Mouse (Mus musculus): ENCODE data around the gene Dip2c. TPM values are rescaled to one million over a fixed set of nuclear protein-coding genes. Genes with fewer than 3 reads are reported as not detected.

The Dip2c gene
- polyA plus RNA-seq, 1 experiment from 2014 or later: 12.3 TPM

- Histone ChIP-seq H3K4me3 (replicated peaks; ENCODE audit: low read length) (no peak overlapping the region), H3K9ac (replicated peaks; ENCODE audit: low read depth, low read length) (no peak overlapping the region), H3K27ac (ENCODE audit: low read length) (no peak overlapping the region), H3K9me3 (ENCODE audit: control insufficient read depth, low read length) (0 out of 2 replicates have a peak, but pooled peaks cover 2% of the 10 kb centered on the region), H3K4me1 (replicated peaks; ENCODE audit: control insufficient read depth, insufficient read depth, low read length) (no peaks in the 10 kb centered on the region), H3K27me3 (replicated peaks; ENCODE audit: control insufficient read depth, insufficient read depth, low read length) (no peaks in the 10 kb centered on the region), H3K4me2 (ENCODE audit: low read length) (no peak overlapping the region), H3K36me3 (ENCODE audit: control insufficient read depth, insufficient read depth) (no peaks in the 10 kb centered on the region)
- ATAC-seq: no peak
- WGBS: 100% methylated on average over 1 of the region's 1 CpGs
Observed at GRCm38 (mm10) chr13:9674126-9674525, 397.8 kb downstream of the Dip2c start.

GRCm38 (mm10) chr13:9681492-9681891 is 405.2 kb downstream of the Dip2c start:
- Histone ChIP-seq H3K36me3 (ENCODE audit: control insufficient read depth, insufficient read depth) (peaks cover 20% of the 10 kb centered on the region), H3K4me2 (ENCODE audit: low read length) (no peak overlapping the region), H3K9ac (replicated peaks; ENCODE audit: low read depth, low read length) (no peak overlapping the region), H3K27me3 (replicated peaks; ENCODE audit: control insufficient read depth, insufficient read depth, low read length) (no peaks in the 10 kb centered on the region), H3K27ac (ENCODE audit: low read length) (no peak overlapping the region), H3K4me1 (replicated peaks; ENCODE audit: control insufficient read depth, insufficient read depth, low read length) (no peaks in the 10 kb centered on the region), H3K9me3 (ENCODE audit: control insufficient read depth, low read length) (no peaks in the 10 kb centered on the region), H3K4me3 (replicated peaks; ENCODE audit: low read length) (no peak overlapping the region)
- no peak for ATAC-seq
- WGBS: 100% methylated on average over 3 of the region's 3 CpGs

GRCm38 (mm10) chr13:9683280-9683679 is 407.0 kb downstream of the Dip2c start:
- 88% methylated on average over 4 of the region's 4 CpGs for WGBS
- H3K4me2 ChIP-seq (ENCODE audit: low read length): no peak overlapping the region
- H3K4me1 ChIP-seq (replicated peaks; ENCODE audit: control insufficient read depth, insufficient read depth, low read length): no peaks in the 10 kb centered on the region
- ATAC-seq: 0 out of 2 replicates have a peak, but pooled peaks have one; percentile 16
- H3K4me3 ChIP-seq (replicated peaks; ENCODE audit: low read length): no peak overlapping the region
- H3K27me3 ChIP-seq (replicated peaks; ENCODE audit: control insufficient read depth, insufficient read depth, low read length): no peaks in the 10 kb centered on the region
- H3K36me3 ChIP-seq (ENCODE audit: control insufficient read depth, insufficient read depth): peaks cover 28% of the 10 kb centered on the region
- H3K9me3 ChIP-seq (ENCODE audit: control insufficient read depth, low read length): no peaks in the 10 kb centered on the region
- no peak overlapping the region for H3K27ac ChIP-seq (ENCODE audit: low read length)
- H3K9ac ChIP-seq (replicated peaks; ENCODE audit: low read depth, low read length): no peak overlapping the region

- 87% methylated on average over 11 of the region's 11 CpGs for WGBS
- Histone ChIP-seq H3K9ac (replicated peaks; ENCODE audit: low read depth, low read length) (no peak overlapping the region), H3K36me3 (ENCODE audit: control insufficient read depth, insufficient read depth) (peaks cover 35% of the 10 kb centered on the region), H3K4me3 (replicated peaks; ENCODE audit: low read length) (no peak overlapping the region), H3K4me2 (ENCODE audit: low read length) (no peak overlapping the region), H3K27me3 (replicated peaks; ENCODE audit: control insufficient read depth, insufficient read depth, low read length) (no peaks in the 10 kb centered on the region), H3K4me1 (replicated peaks; ENCODE audit: control insufficient read depth, insufficient read depth, low read length) (no peaks in the 10 kb centered on the region), H3K9me3 (ENCODE audit: control insufficient read depth, low read length) (no peaks in the 10 kb centered on the region), H3K27ac (ENCODE audit: low read length) (no peak overlapping the region)
- ATAC-seq: peak; percentile 34; the same call in 1 of the 2 replicates
Observed at GRCm38 (mm10) chr13:9684153-9684923, 408.0 kb downstream of the Dip2c start.

- Histone ChIP-seq H3K9me3 (ENCODE audit: control insufficient read depth, low read length) (no peaks in the 10 kb centered on the region), H3K36me3 (ENCODE audit: control insufficient read depth, insufficient read depth) (peaks cover 52% of the 10 kb centered on the region), H3K4me3 (replicated peaks; ENCODE audit: low read length) (no peak overlapping the region), H3K4me1 (replicated peaks; ENCODE audit: control insufficient read depth, insufficient read depth, low read length) (no peaks in the 10 kb centered on the region), H3K4me2 (ENCODE audit: low read length) (no peak overlapping the region), H3K27ac (ENCODE audit: low read length) (no peak overlapping the region), H3K9ac (replicated peaks; ENCODE audit: low read depth, low read length) (no peak overlapping the region), H3K27me3 (replicated peaks; ENCODE audit: control insufficient read depth, insufficient read depth, low read length) (no peaks in the 10 kb centered on the region)
- WGBS: 94% methylated on average over 7 of the region's 7 CpGs
- ATAC-seq: no peak
Observed at GRCm38 (mm10) chr13:9686261-9686660, 409.9 kb downstream of the Dip2c start.

- no peaks in the 10 kb centered on the region for H3K27me3 ChIP-seq (replicated peaks; ENCODE audit: control insufficient read depth, insufficient read depth, low read length)
- H3K4me3 ChIP-seq (replicated peaks; ENCODE audit: low read length): no peak overlapping the region
- H3K4me1 ChIP-seq (replicated peaks; ENCODE audit: control insufficient read depth, insufficient read depth, low read length): no peaks in the 10 kb centered on the region
- H3K27ac ChIP-seq (ENCODE audit: low read length): no peak overlapping the region
- WGBS: 83% methylated on average over 11 of the region's 11 CpGs
- H3K9ac ChIP-seq (replicated peaks; ENCODE audit: low read depth, low read length): no peak overlapping the region
- ATAC-seq: 0 out of 2 replicates have a peak, but pooled peaks have one; percentile 21
- H3K4me2 ChIP-seq (ENCODE audit: low read length): no peak overlapping the region
- H3K9me3 ChIP-seq (ENCODE audit: control insufficient read depth, low read length): no peaks in the 10 kb centered on the region
- H3K36me3 ChIP-seq (ENCODE audit: control insufficient read depth, insufficient read depth): peaks cover 54% of the 10 kb centered on the region
Observed at GRCm38 (mm10) chr13:9686765-9687164, 410.4 kb downstream of the Dip2c start.

GRCm38 (mm10) chr13:9689366-9689765 is 413.0 kb downstream of the Dip2c start:
- Histone ChIP-seq H3K9me3 (ENCODE audit: control insufficient read depth, low read length) (no peaks in the 10 kb centered on the region), H3K4me1 (replicated peaks; ENCODE audit: control insufficient read depth, insufficient read depth, low read length) (no peaks in the 10 kb centered on the region), H3K4me2 (ENCODE audit: low read length) (no peak overlapping the region), H3K4me3 (replicated peaks; ENCODE audit: low read length) (no peak overlapping the region), H3K9ac (replicated peaks; ENCODE audit: low read depth, low read length) (no peak overlapping the region), H3K27ac (ENCODE audit: low read length) (no peak overlapping the region), H3K36me3 (ENCODE audit: control insufficient read depth, insufficient read depth) (peaks cover 47% of the 10 kb centered on the region), H3K27me3 (replicated peaks; ENCODE audit: control insufficient read depth, insufficient read depth, low read length) (no peaks in the 10 kb centered on the region)
- ATAC-seq: no peak
- WGBS: 92% methylated on average over 16 of the region's 16 CpGs

GRCm38 (mm10) chr13:9692876-9693275 is 416.5 kb downstream of the Dip2c start:
- H3K27ac ChIP-seq (ENCODE audit: low read length): no peak overlapping the region
- peaks cover 43% of the 10 kb centered on the region for H3K36me3 ChIP-seq (ENCODE audit: control insufficient read depth, insufficient read depth)
- H3K4me3 ChIP-seq (replicated peaks; ENCODE audit: low read length): no peak overlapping the region
- H3K4me1 ChIP-seq (replicated peaks; ENCODE audit: control insufficient read depth, insufficient read depth, low read length): no peaks in the 10 kb centered on the region
- H3K9ac ChIP-seq (replicated peaks; ENCODE audit: low read depth, low read length): no peak overlapping the region
- H3K9me3 ChIP-seq (ENCODE audit: control insufficient read depth, low read length): no peaks in the 10 kb centered on the region
- WGBS: 95% methylated on average over 3 of the region's 3 CpGs
- H3K27me3 ChIP-seq (replicated peaks; ENCODE audit: control insufficient read depth, insufficient read depth, low read length): no peaks in the 10 kb centered on the region
- no peak for ATAC-seq
- H3K4me2 ChIP-seq (ENCODE audit: low read length): no peak overlapping the region

GRCm38 (mm10) chr13:9694651-9695050 is 418.3 kb downstream of the Dip2c start:
- Histone ChIP-seq H3K27me3 (replicated peaks; ENCODE audit: control insufficient read depth, insufficient read depth, low read length) (no peaks in the 10 kb centered on the region), H3K27ac (ENCODE audit: low read length) (no peak overlapping the region), H3K9me3 (ENCODE audit: control insufficient read depth, low read length) (no peaks in the 10 kb centered on the region), H3K4me1 (replicated peaks; ENCODE audit: control insufficient read depth, insufficient read depth, low read length) (no peaks in the 10 kb centered on the region), H3K4me3 (replicated peaks; ENCODE audit: low read length) (no peak overlapping the region), H3K9ac (replicated peaks; ENCODE audit: low read depth, low read length) (no peak overlapping the region), H3K4me2 (ENCODE audit: low read length) (no peak overlapping the region), H3K36me3 (ENCODE audit: control insufficient read depth, insufficient read depth) (peaks cover 33% of the 10 kb centered on the region)
- 93% methylated on average over 6 of the region's 6 CpGs for WGBS
- ATAC-seq: no peak

Measured in forebrain, embryonic 16.5 days (tissue).